Mouse (Mus musculus): ENCODE data around the gene Frem1. TPM values are rescaled to one million over a fixed set of nuclear protein-coding genes. Genes with fewer than 3 reads are reported as not detected.
A peak's percentile ranks its signal among the peaks of the same experiment; 100 is the strongest.

Gene Frem1
- polyA plus RNA-seq, 1 experiment, result 1.5 TPM

- Histone ChIP-seq H3K27ac (ENCODE audit: insufficient read depth, low read length) (no peak overlapping the region), H3K4me1 (ENCODE audit: control insufficient read depth, insufficient read depth, low read length) (no peaks in the 10 kb centered on the region), H3K4me3 (ENCODE audit: insufficient read depth, low read length) (no peak overlapping the region)
- no peak for TF ChIP-seq POLR2A (IDR thresholded peaks at IDR 0.05; ENCODE audit: extremely low read depth, insufficient read depth, low read length)
- no peak for TF ChIP-seq CTCF (IDR thresholded peaks at IDR 0.05; ENCODE audit: extremely low read depth, insufficient read depth, low read length)
Observed at GRCm38 (mm10) chr4:82990973-82991695, 61.0 kb downstream of the Frem1 start.

GRCm38 (mm10) chr4:82972381-82972780 is 79.8 kb downstream of the Frem1 start:
- no peak overlapping the region for H3K4me3 ChIP-seq (ENCODE audit: insufficient read depth, low read length)
- TF ChIP-seq POLR2A (IDR thresholded peaks at IDR 0.05; ENCODE audit: extremely low read depth, insufficient read depth, low read length) (no peak), CTCF (IDR thresholded peaks at IDR 0.05; ENCODE audit: extremely low read depth, insufficient read depth, low read length) (no peak)
- H3K4me1 ChIP-seq (ENCODE audit: control insufficient read depth, insufficient read depth, low read length), result no peaks in the 10 kb centered on the region
- H3K27ac ChIP-seq (ENCODE audit: insufficient read depth, low read length), result no peak overlapping the region

- Histone ChIP-seq H3K27ac (ENCODE audit: insufficient read depth, low read length) (no peak overlapping the region), H3K4me3 (ENCODE audit: insufficient read depth, low read length) (no peak overlapping the region), H3K4me1 (ENCODE audit: control insufficient read depth, insufficient read depth, low read length) (no peaks in the 10 kb centered on the region)
- TF ChIP-seq POLR2A (IDR thresholded peaks at IDR 0.05; ENCODE audit: extremely low read depth, insufficient read depth, low read length) (no peak), CTCF (IDR thresholded peaks at IDR 0.05; ENCODE audit: extremely low read depth, insufficient read depth, low read length) (no peak)
Observed at GRCm38 (mm10) chr4:82970901-82971648, 81.1 kb downstream of the Frem1 start.

GRCm38 (mm10) chr4:82961024-82961423 is 91.1 kb downstream of the Frem1 start:
- TF ChIP-seq POLR2A (IDR thresholded peaks at IDR 0.05; ENCODE audit: extremely low read depth, insufficient read depth, low read length) (no peak), CTCF (IDR thresholded peaks at IDR 0.05; ENCODE audit: extremely low read depth, insufficient read depth, low read length) (no peak)
- Histone ChIP-seq H3K4me1 (ENCODE audit: control insufficient read depth, insufficient read depth, low read length) (peaks cover 1% of the 10 kb centered on the region; the same call in 1 of the 2 replicates), H3K4me3 (ENCODE audit: insufficient read depth, low read length) (no peak overlapping the region), H3K27ac (ENCODE audit: insufficient read depth, low read length) (no peak overlapping the region)

- H3K27ac ChIP-seq (ENCODE audit: insufficient read depth, low read length), result no peak overlapping the region
- peaks cover 1% of the 10 kb centered on the region; the same call in 1 of the 2 replicates for H3K4me1 ChIP-seq (ENCODE audit: control insufficient read depth, insufficient read depth, low read length)
- TF ChIP-seq POLR2A (IDR thresholded peaks at IDR 0.05; ENCODE audit: extremely low read depth, insufficient read depth, low read length) (no peak), CTCF (IDR thresholded peaks at IDR 0.05; ENCODE audit: extremely low read depth, insufficient read depth, low read length) (no peak)
- no peak overlapping the region for H3K4me3 ChIP-seq (ENCODE audit: insufficient read depth, low read length)
Observed at GRCm38 (mm10) chr4:82957827-82958538, 94.2 kb downstream of the Frem1 start.

- H3K27ac ChIP-seq (ENCODE audit: insufficient read depth, low read length), result no peak overlapping the region
- H3K4me3 ChIP-seq (ENCODE audit: insufficient read depth, low read length), result no peak overlapping the region
- TF ChIP-seq CTCF (IDR thresholded peaks at IDR 0.05; ENCODE audit: extremely low read depth, insufficient read depth, low read length) (0 out of 2 replicates have a peak, but pooled peaks have one; percentile 10), POLR2A (IDR thresholded peaks at IDR 0.05; ENCODE audit: extremely low read depth, insufficient read depth, low read length) (no peak)
- peaks cover 1% of the 10 kb centered on the region; the same call in 1 of the 2 replicates for H3K4me1 ChIP-seq (ENCODE audit: control insufficient read depth, insufficient read depth, low read length)
Observed at GRCm38 (mm10) chr4:82953992-82954391, 98.1 kb downstream of the Frem1 start.

GRCm38 (mm10) chr4:82949511-82949910 is 102.6 kb downstream of the Frem1 start:
- no peak for TF ChIP-seq POLR2A (IDR thresholded peaks at IDR 0.05; ENCODE audit: extremely low read depth, insufficient read depth, low read length)
- no peak for TF ChIP-seq CTCF (IDR thresholded peaks at IDR 0.05; ENCODE audit: extremely low read depth, insufficient read depth, low read length)
- H3K4me3 ChIP-seq (ENCODE audit: insufficient read depth, low read length), result no peak overlapping the region
- peaks cover 5% of the 10 kb centered on the region for H3K4me1 ChIP-seq (ENCODE audit: control insufficient read depth, insufficient read depth, low read length)
- no peak overlapping the region for H3K27ac ChIP-seq (ENCODE audit: insufficient read depth, low read length)

- Histone ChIP-seq H3K4me1 (ENCODE audit: control insufficient read depth, insufficient read depth, low read length) (peaks cover 5% of the 10 kb centered on the region), H3K27ac (ENCODE audit: insufficient read depth, low read length) (no peak overlapping the region), H3K4me3 (ENCODE audit: insufficient read depth, low read length) (no peak overlapping the region)
- TF ChIP-seq POLR2A (IDR thresholded peaks at IDR 0.05; ENCODE audit: extremely low read depth, insufficient read depth, low read length), result no peak
- TF ChIP-seq CTCF (IDR thresholded peaks at IDR 0.05; ENCODE audit: extremely low read depth, insufficient read depth, low read length), result no peak
Observed at GRCm38 (mm10) chr4:82946721-82947120, 105.4 kb downstream of the Frem1 start.

- H3K4me3 ChIP-seq (ENCODE audit: insufficient read depth, low read length), result no peak overlapping the region
Observed at GRCm38 (mm10) chr4:82946276-82946612, 105.9 kb downstream of the Frem1 start.

More at GRCm38 (mm10) chr4:82946276-82946612, 105.9 kb downstream of the Frem1 start:
- TF ChIP-seq CTCF (IDR thresholded peaks at IDR 0.05; ENCODE audit: extremely low read depth, insufficient read depth, low read length), result no peak
- TF ChIP-seq POLR2A (IDR thresholded peaks at IDR 0.05; ENCODE audit: extremely low read depth, insufficient read depth, low read length), result no peak
- H3K27ac ChIP-seq (ENCODE audit: insufficient read depth, low read length), result peak overlapping the region; percentile 94; the same call in 1 of the 2 replicates
- H3K4me1 ChIP-seq (ENCODE audit: control insufficient read depth, insufficient read depth, low read length), result peaks cover 5% of the 10 kb centered on the region
